Mouse (Mus musculus) stomach, embryonic 14.5 days (tissue): ENCODE results near the gene Car9. TPM values are rescaled to one million over a fixed set of nuclear protein-coding genes. Genes with fewer than 3 reads are reported as not detected.
A peak's percentile ranks its signal among the peaks of the same experiment; 100 is the strongest.

Experiments used
- ATAC-seq: fragments of 200-750 bp; cut with Nextera tagmentation; 2 replicates; pipeline ENCODE4 v1.8.0; 2017; ENCODE audit warnings: low read depth, moderate TSS enrichment; ENCODE audit not compliant: insufficient number of reproducible peaks, insufficient read depth, low FRiP score
- H3K27ac ChIP-seq: fragments of 300-500 bp; sonication (generic); 2 replicates; pipeline ENCODE4 v1.5.1; 2014; ENCODE audit warnings: mild to moderate bottlenecking, low read length, moderate library complexity, mixed read lengths
- H3K27me3 ChIP-seq: fragments of 300-500 bp; sonication (generic); 2 replicates; pipeline ENCODE4 v1.6.1; 2014; ENCODE audit warnings: low read length, control low read depth, mixed read lengths; ENCODE audit not compliant: control insufficient read depth, insufficient read depth
- H3K36me3 ChIP-seq: fragments of 300-500 bp; sonication (generic); 2 replicates; pipeline ENCODE4 v1.6.1; 2014; ENCODE audit warnings: mild to moderate bottlenecking, control low read depth, low read length, moderate library complexity, mixed read lengths; ENCODE audit not compliant: control insufficient read depth, insufficient read depth
- H3K4me1 ChIP-seq: fragments of 300-500 bp; sonication (generic); 2 replicates; pipeline ENCODE4 v1.6.1; 2014; ENCODE audit warnings: low read length, control low read depth, mixed read lengths; ENCODE audit not compliant: control insufficient read depth, insufficient read depth
- H3K4me2 ChIP-seq: fragments of 300-500 bp; sonication (generic); replicated peaks from 2 replicates; pipeline ENCODE4 v1.6.1; 2014; ENCODE audit warnings: low read depth, low read length, control low read depth
- H3K4me3 ChIP-seq: fragments of 300-500 bp; sonication (generic); 2 replicates; pipeline ENCODE4 v1.5.1; 2014; ENCODE audit warnings: low read depth, low read length, control low read depth
- H3K9ac ChIP-seq: fragments of 300-500 bp; sonication (generic); replicated peaks from 2 replicates; pipeline ENCODE4 v1.6.1; 2014; ENCODE audit warnings: low read depth, mild to moderate bottlenecking, control low read depth, low read length, moderate library complexity, mixed read lengths
- H3K9me3 ChIP-seq: fragments of 300-500 bp; sonication (generic); 2 replicates; pipeline ENCODE4 v1.6.1; 2016; ENCODE audit warnings: low read depth, low read length, control low read depth; ENCODE audit not compliant: control insufficient read depth
- WGBS: fragments of 180-500 bp; shearing (Covaris S2); extraction: QIAGEN DNeasy Blood & Tissue Kit; methylation state at CpG from one replicate; pipeline ENCODE4 v1.1.7; 2014; 5-methylcytosine and 5-hydroxymethylcytosine counted together
- polyA plus RNA-seq: library from polyadenylated mRNA; unstranded; fragments of >200 nt; fragmentation: Nextera tagmentation; extraction: Ambion mirVana; gene quantifications from 2 replicates; pipeline ENCODE4 v1.2.1, GENCODE M21; 2014

Gene Car9
- polyA plus RNA-seq, 1 experiment from 2014 or later: 2.8 TPM

- Histone ChIP-seq H3K36me3 (peaks cover 30% of the 10 kb centered on the region), H3K9ac (no peak overlapping the region), H3K4me2 (peak overlapping the region; percentile 82), H3K27me3 (no peaks in the 10 kb centered on the region), H3K9me3 (no peaks in the 10 kb centered on the region), H3K27ac (peak overlapping the region; percentile 88), H3K4me1 (peaks cover 43% of the 10 kb centered on the region), H3K4me3 (peak overlapping the region; percentile 82)
- ATAC-seq: 0 out of 2 replicates have a peak, but pooled peaks have one; percentile 1
- WGBS: 13% methylated on average over 13 of the region's 13 CpGs
Observed at GRCm38 (mm10) chr4:43558631-43559356, 52.0 kb downstream of the Car9 start.

- Histone ChIP-seq H3K4me2 (peak overlapping the region; percentile 82), H3K9me3 (no peaks in the 10 kb centered on the region), H3K27ac (peak overlapping the region; percentile 11; the same call in 1 of the 2 replicates), H3K36me3 (peaks cover 27% of the 10 kb centered on the region), H3K4me1 (peaks cover 48% of the 10 kb centered on the region), H3K9ac (no peak overlapping the region; the same call in 1 of the 2 replicates), H3K27me3 (no peaks in the 10 kb centered on the region), H3K4me3 (peak overlapping the region; percentile 82)
- 59% methylated on average over 13 of the region's 13 CpGs for WGBS
- no peak for ATAC-seq
Observed at GRCm38 (mm10) chr4:43559519-43560242, 52.9 kb downstream of the Car9 start.

DNA sequence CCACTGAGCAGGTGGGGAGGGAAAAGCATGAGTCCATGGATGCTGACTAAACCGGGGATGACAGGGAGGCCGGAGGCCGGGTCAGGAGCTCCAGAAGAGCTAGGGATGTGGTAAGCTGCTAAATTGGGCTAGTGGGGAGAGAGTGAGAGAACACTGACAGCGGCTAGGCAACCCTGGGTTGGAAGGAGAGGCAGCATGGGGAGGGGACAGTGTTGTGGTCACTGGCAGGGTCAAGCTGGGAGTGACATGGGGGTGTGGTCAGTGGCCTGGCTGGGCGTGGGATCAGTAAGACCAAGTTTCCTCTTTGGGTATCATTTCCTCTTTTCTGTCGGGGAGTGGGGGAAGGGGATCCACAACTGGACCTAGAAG, 53.5 kb downstream of the Car9 start:
- peaks cover 27% of the 10 kb centered on the region for H3K36me3 ChIP-seq
- 36% methylated on average over 6 of the region's 6 CpGs for WGBS
- no peak for ATAC-seq
- H3K27ac ChIP-seq: peak overlapping the region; percentile 11; the same call in 1 of the 2 replicates
- H3K9ac ChIP-seq: peak overlapping the region; percentile 11; the same call in 1 of the 2 replicates
- peaks cover 48% of the 10 kb centered on the region for H3K4me1 ChIP-seq
- peak overlapping the region; percentile 82 for H3K4me2 ChIP-seq
- H3K4me3 ChIP-seq: peak overlapping the region; percentile 82
- no peaks in the 10 kb centered on the region for H3K27me3 ChIP-seq
- H3K9me3 ChIP-seq: no peaks in the 10 kb centered on the region

DNA sequence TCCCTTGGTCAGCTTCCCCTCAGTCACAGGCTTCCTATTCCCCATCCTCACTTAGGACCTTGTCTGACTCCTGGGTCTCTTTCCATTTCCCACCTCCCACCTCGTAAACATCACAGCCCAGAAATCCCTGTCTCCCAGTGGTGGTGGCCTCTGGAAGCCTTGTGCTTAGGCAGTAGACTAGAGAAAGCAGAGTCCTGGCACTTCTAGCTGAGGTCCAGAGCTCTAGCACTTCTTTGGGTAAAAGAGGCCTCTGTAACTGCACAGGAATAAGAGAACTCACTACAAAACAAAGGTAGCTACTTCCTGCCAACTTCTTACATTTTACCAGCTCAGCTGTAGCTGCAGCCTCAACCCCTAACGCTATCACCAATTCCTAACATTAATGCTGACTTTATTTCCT, 54.2 kb downstream of the Car9 start:
- Histone ChIP-seq H3K4me2 (peak overlapping the region; percentile 82), H3K36me3 (peaks cover 27% of the 10 kb centered on the region), H3K9me3 (no peaks in the 10 kb centered on the region), H3K27ac (peak overlapping the region; percentile 100; the same call in 1 of the 2 replicates), H3K4me1 (peaks cover 48% of the 10 kb centered on the region), H3K9ac (peak overlapping the region; percentile 92; the same call in 1 of the 2 replicates), H3K27me3 (no peaks in the 10 kb centered on the region), H3K4me3 (peak overlapping the region; percentile 82)
- WGBS: 24% methylated on average over 2 of the region's 2 CpGs
- no peak for ATAC-seq

DNA sequence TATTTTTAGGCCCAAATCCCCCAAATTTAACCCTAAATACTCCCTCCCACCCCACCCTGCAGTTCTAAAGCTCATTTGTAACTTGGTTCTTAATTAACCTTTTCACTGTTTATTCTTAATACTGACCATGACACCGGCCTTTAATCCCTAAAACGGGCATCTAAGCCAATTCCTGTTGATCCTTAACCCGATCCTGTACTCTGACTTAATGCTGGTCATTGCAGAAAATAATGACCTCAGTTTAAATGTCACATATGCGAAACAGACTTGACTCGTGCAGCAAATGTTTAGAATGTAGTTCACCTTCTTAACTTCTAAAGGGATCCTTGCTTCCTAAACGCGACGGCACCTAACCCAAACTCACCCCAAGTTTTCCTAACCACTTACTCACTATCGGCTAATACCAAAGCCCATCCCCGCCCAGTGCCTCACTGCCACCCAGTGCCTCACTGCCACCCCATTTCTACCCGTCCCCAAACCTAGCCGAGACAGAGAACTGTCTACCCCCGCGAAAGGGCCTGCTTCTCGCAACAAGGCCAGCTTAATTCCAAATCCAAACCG, 54.8 kb downstream of the Car9 start:
- ATAC-seq: no peak; the same call in 1 of the 2 replicates
- Histone ChIP-seq H3K4me2 (peak overlapping the region; percentile 82), H3K27me3 (no peaks in the 10 kb centered on the region), H3K4me3 (peak overlapping the region; percentile 82), H3K9ac (peak overlapping the region; percentile 92), H3K9me3 (no peaks in the 10 kb centered on the region), H3K27ac (peak overlapping the region; percentile 100), H3K36me3 (peaks cover 27% of the 10 kb centered on the region), H3K4me1 (peaks cover 48% of the 10 kb centered on the region)
- WGBS: 2% methylated on average over 16 of the region's 16 CpGs

GRCm38 (mm10) chr4:43561997-43562768, 55.4 kb downstream of the Car9 start, which contains the start of the genes Creb3 and Tln1:
Creb3 (plus strand) TSS chr4:43562332.
Tln1 (minus strand) TSS chr4:43562691.
- peaks cover 48% of the 10 kb centered on the region for H3K4me1 ChIP-seq
- H3K27me3 ChIP-seq: no peaks in the 10 kb centered on the region
- peak within 1 kb of the TSS; percentile 82 for H3K4me3 ChIP-seq
- ATAC-seq: peak; percentile 91
- H3K9me3 ChIP-seq: no peaks in the 10 kb centered on the region
- peaks cover 32% of the 10 kb centered on the region for H3K36me3 ChIP-seq
- peak within 1 kb of the TSS; percentile 100 for H3K27ac ChIP-seq
- peak within 1 kb of the TSS; percentile 92 for H3K9ac ChIP-seq
- H3K4me2 ChIP-seq: peak within 1 kb of the TSS; percentile 91
- under 1% methylated on average over 62 of the region's 62 CpGs for WGBS

DNA sequence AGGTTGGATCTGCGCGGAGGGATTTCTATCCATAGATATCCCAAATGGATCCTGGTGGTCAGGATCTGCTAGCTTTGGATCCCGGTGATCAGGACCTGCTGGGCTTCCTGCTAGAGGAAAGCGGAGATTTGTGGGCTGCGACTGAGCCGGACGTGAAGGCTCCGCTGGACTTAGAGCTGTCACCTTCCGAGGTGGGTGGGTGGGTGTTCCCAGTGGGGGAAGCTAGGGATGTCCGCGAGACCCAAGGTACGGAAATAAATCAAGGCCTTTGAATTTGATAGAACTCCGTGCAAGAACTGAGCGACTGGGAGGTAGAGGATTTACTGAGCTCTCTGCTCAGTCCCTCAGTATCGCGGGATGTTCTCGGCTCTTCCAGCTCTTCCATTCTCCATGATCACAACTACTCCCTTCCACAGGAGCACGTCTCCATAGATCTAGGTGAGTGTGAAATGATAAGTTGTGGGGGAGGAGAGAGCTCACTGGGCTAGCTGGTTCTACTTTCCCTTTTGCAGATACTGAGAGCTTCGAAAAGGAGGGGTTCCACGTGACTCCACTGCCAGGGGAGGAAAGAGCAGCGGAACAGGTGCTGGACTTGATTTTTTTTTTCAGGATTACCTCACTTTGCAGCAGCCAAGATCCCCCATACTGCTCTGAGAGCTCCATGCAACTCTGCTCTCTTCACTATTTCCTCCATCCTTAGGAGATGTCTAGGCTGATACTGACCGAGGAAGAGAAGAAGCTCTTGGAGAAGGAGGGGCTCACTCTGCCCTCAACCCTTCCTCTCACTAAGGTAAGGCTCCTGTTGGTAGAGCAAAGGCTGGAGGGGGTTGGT, 56.2 kb downstream of the Car9 start:
- 4% methylated on average over 22 of the region's 22 CpGs for WGBS
- peak overlapping the region; percentile 92 for H3K9ac ChIP-seq
- no peak for ATAC-seq
- peaks cover 40% of the 10 kb centered on the region for H3K36me3 ChIP-seq
- H3K9me3 ChIP-seq: no peaks in the 10 kb centered on the region
- H3K4me1 ChIP-seq: peaks cover 43% of the 10 kb centered on the region
- H3K27me3 ChIP-seq: no peaks in the 10 kb centered on the region
- H3K27ac ChIP-seq: peak overlapping the region; percentile 100; the same call in 1 of the 2 replicates
- peak overlapping the region; percentile 82 for H3K4me3 ChIP-seq
- peak overlapping the region; percentile 91 for H3K4me2 ChIP-seq
